In genomic region chr8:123884721-123885565, GRCm38 (mm10) we compare ENCODE assay signal across 9 mouse cellular contexts. TPM values are rescaled to one million over a fixed set of nuclear protein-coding genes. Genes with fewer than 3 reads are reported as not detected.
DNase-seq lines count a peak whose midpoint lies in the region; ATAC-seq and TF ChIP-seq lines count a peak whose summit lies in the region.
"Had no signal": no experiment of that assay in that cellular context is flagged by ENCODE, and none has a peak within 500 bp of the region (broad histone marks: within the 10 kb centered on the region; RNA-seq: fewer than 3 reads in every experiment).

No protein-coding gene starts in this region.

- H3K4me1 ChIP-seq in lung, postnatal 0 days (ENCODE audit: insufficient read depth, low read depth, low read length), result peaks cover 3% of the 10 kb centered on the region; the same call in 1 of the 2 replicates
- no peaks in the 10 kb centered on the region for H3K4me1 ChIP-seq in lung, adult 2 months (ENCODE audit: control insufficient read depth, insufficient read depth, low read length)
- H3K4me1 ChIP-seq in midbrain, embryonic 15.5 days, result peaks cover 17% of the 10 kb centered on the region

- no peak for TF ChIP-seq EP300 in lung, postnatal 0 days (IDR thresholded peaks at IDR 0.05)

- no peak overlapping the region for H3K27ac ChIP-seq in lung, postnatal 0 days (ENCODE audit: low read length)
- H3K27ac ChIP-seq in midbrain, embryonic 15.5 days, result peak overlapping the region; percentile 80

- no peak overlapping the region for H3K4me2 ChIP-seq in lung, postnatal 0 days (replicated peaks; ENCODE audit: low read depth, low read length)
- H3K4me2 ChIP-seq in midbrain, embryonic 15.5 days, result peak overlapping the region; percentile 39

- H3K36me3 ChIP-seq in lung, postnatal 0 days (ENCODE audit: insufficient read depth, low read length), result no peaks in the 10 kb centered on the region
- H3K36me3 ChIP-seq in midbrain, embryonic 15.5 days (replicated peaks), result no peaks in the 10 kb centered on the region

- ATAC-seq in lung, postnatal 0 days, result peak; percentile 70
- peak; percentile 91 for ATAC-seq in midbrain, embryonic 15.5 days (replicated peaks)

- WGBS in lung, postnatal 0 days, result 6% methylated on average over 12 of the region's 14 CpGs
- 9% methylated on average over 14 of the region's 14 CpGs for WGBS in lung, adult 2 months
- WGBS in midbrain, embryonic 15.5 days, result 5% methylated on average over 13 of the region's 14 CpGs

- peak; percentile 60 for DNase-seq in adrenal gland, postnatal 14 days
- DNase-seq in adrenal gland, postnatal 10 days, result no peak
- DNase-seq in lung, postnatal 0 days (ENCODE audit: low spot score), result peak; percentile 71
- DNase-seq in lung, adult 2 months, result no peak
- peak; percentile 81 for DNase-seq in layer of hippocampus, adult 11-12 months (ENCODE audit: low spot score)
- DNase-seq in spleen, adult 12 weeks (ENCODE audit: low spot score), result no peak
- no peak for DNase-seq in urinary bladder, postnatal 25 days (ENCODE audit: low spot score)

- no peak for TF ChIP-seq CTCF in lung, postnatal 0 days (IDR thresholded peaks at IDR 0.05)
- no peak for TF ChIP-seq CTCF in lung, adult 2 months (IDR thresholded peaks at IDR 0.05; ENCODE audit: insufficient read depth, low read length)

- no peak for TF ChIP-seq POLR2A in lung, adult 2 months (IDR thresholded peaks at IDR 0.05; ENCODE audit: borderline replicate concordance, extremely low read depth, low read depth, low read length)

- H3K9ac ChIP-seq in lung, postnatal 0 days (replicated peaks; ENCODE audit: low read depth), result no peak overlapping the region
- no peak overlapping the region; the same call in 1 of the 2 replicates for H3K9ac ChIP-seq in midbrain, embryonic 15.5 days

- no peaks in the 10 kb centered on the region for H3K9me3 ChIP-seq in lung, postnatal 0 days (ENCODE audit: low read length)
- H3K9me3 ChIP-seq in midbrain, embryonic 15.5 days, result no peaks in the 10 kb centered on the region

- H3K27me3 ChIP-seq in lung, postnatal 0 days (replicated peaks; ENCODE audit: insufficient read depth, low read length), result 0 out of 2 replicates have a peak, but pooled peaks cover 3% of the 10 kb centered on the region
- H3K27me3 ChIP-seq in midbrain, embryonic 15.5 days (replicated peaks), result peaks cover 6% of the 10 kb centered on the region

- H3K4me3 ChIP-seq in lung, postnatal 0 days (ENCODE audit: low read depth, low read length), result no peak overlapping the region
- H3K4me3 ChIP-seq in lung, adult 2 months (replicated peaks; ENCODE audit: extremely low read depth, low read depth, low read length), result no peak overlapping the region
- peak overlapping the region; percentile 11 for H3K4me3 ChIP-seq in midbrain, embryonic 15.5 days
- H3K4me3 ChIP-seq: erythroblast, embryonic 14.5 days had no signal

RNA-seq across cellular contexts. Expression of gene Acta1, which starts 9.6 kb away (rescaled TPM):
- 1.4 and 1.5 TPM in 2 replicates for total RNA-seq in adrenal gland, postnatal 14 days (2021)
- total RNA-seq in adrenal gland, postnatal 10 days (2021), result 1,000 to 10,000 TPM in 1 of 2 experiments, 100 to 1,000 TPM in 1; 919 to 3,617 TPM
- 12.6 and 18.0 TPM in 2 replicates for polyA plus RNA-seq in lung, postnatal 0 days (2015; fragmentation: Nextera tagmentation; extraction: Ambion mirVana)
- polyA plus RNA-seq in lung, adult 2 months (2012; rRNA removed), result 1.2 and 1,963 TPM in 2 replicates
- polyA plus RNA-seq in midbrain, embryonic 15.5 days (2015; fragmentation: Nextera tagmentation; extraction: Ambion mirVana), result 6.6 TPM in 2 replicates

RNA-seq across cellular contexts. Expression of gene Ccsap, which starts 24.9 kb away (rescaled TPM):
- total RNA-seq in adrenal gland, postnatal 14 days (2021), result 3.8 and 4.1 TPM in 2 replicates
- 1 to 10 TPM; 3.5 to 4.8 TPM for total RNA-seq in adrenal gland, postnatal 10 days (2021)
- 1.2 and 1.3 TPM in 2 replicates for polyA plus RNA-seq in lung, postnatal 0 days (2015; fragmentation: Nextera tagmentation; extraction: Ambion mirVana)
- 0.80 and 0.86 TPM in 2 replicates for polyA plus RNA-seq in lung, adult 2 months (2012; rRNA removed)
- 5.4 and 6.0 TPM in 2 replicates for polyA plus RNA-seq in midbrain, embryonic 15.5 days (2015; fragmentation: Nextera tagmentation; extraction: Ambion mirVana)

Comparison
In these comparisons a context has a peak if more than half of its experiments do, and no peak if none do; other contexts are left out.
1. DNase-seq: peak in adrenal gland, postnatal 14 days (single experiment), lung, postnatal 0 days (single experiment) and layer of hippocampus, adult 11-12 months (single experiment); none in adrenal gland, postnatal 10 days (single experiment), lung, adult 2 months (single experiment), spleen, adult 12 weeks (single experiment) and urinary bladder, postnatal 25 days (single experiment).